Mouse (Mus musculus) frontal cortex, postnatal 36 days (tissue): ENCODE measurements around the gene Gfi1b.

ENCODE experiments used
- DNase-seq, 2 experiments: peaks; one replicate each; pipeline ENCODE4 v3.0.0; 2022; ENCODE audit warnings: low spot score in 2 of 2

Gfi1b gene

GRCm38 (mm10) chr2:28622521-28623124, 841 bp upstream of the Gfi1b start:
- DNase-seq, result no peak

- no peak for DNase-seq
These were observed 671 bp downstream of the Gfi1b start for GRCm38 (mm10) chr2:28621111-28621510.

GRCm38 (mm10) chr2:28620522-28620921, 1.3 kb downstream of the Gfi1b start:
- DNase-seq, result no peak

GRCm38 (mm10) chr2:28619369-28619768, 2.4 kb downstream of the Gfi1b start:
- DNase-seq, result no peak

GRCm38 (mm10) chr2:28618777-28619336, 2.9 kb downstream of the Gfi1b start:
- no peak for DNase-seq

GRCm38 (mm10) chr2:28617498-28618486, 4.0 kb downstream of the Gfi1b start:
- DNase-seq, result no peak

GRCm38 (mm10) chr2:28616874-28617273, 4.9 kb downstream of the Gfi1b start:
- no peak for DNase-seq

GRCm38 (mm10) chr2:28616358-28616757, 5.4 kb downstream of the Gfi1b start:
- no peak for DNase-seq

- DNase-seq, result no peak
These were observed 8.2 kb downstream of the Gfi1b start for GRCm38 (mm10) chr2:28613599-28613998.

GRCm38 (mm10) chr2:28612436-28613063, 9.2 kb downstream of the Gfi1b start:
- no peak for DNase-seq

GRCm38 (mm10) chr2:28611407-28611787, 10.4 kb downstream of the Gfi1b start:
- no peak for DNase-seq

GRCm38 (mm10) chr2:28610716-28611406, 10.9 kb downstream of the Gfi1b start:
- DNase-seq, result no peak

GRCm38 (mm10) chr2:28609851-28610250, 11.9 kb downstream of the Gfi1b start:
- DNase-seq, result no peak

- DNase-seq, result no peak
These were observed 14.2 kb downstream of the Gfi1b start for GRCm38 (mm10) chr2:28607341-28608165.

GRCm38 (mm10) chr2:28606601-28607340, 15.0 kb downstream of the Gfi1b start:
- DNase-seq, result no peak

- DNase-seq, result no peak
These were observed 15.8 kb downstream of the Gfi1b start for GRCm38 (mm10) chr2:28605789-28606541.

- no peak for DNase-seq
These were observed 18.2 kb downstream of the Gfi1b start for GRCm38 (mm10) chr2:28603542-28603941.

- no peak for DNase-seq
These were observed 19.8 kb downstream of the Gfi1b start for GRCm38 (mm10) chr2:28601720-28602590.
